Mouse (Mus musculus) intestine, postnatal 0 days (tissue): ENCODE results near the gene Sgip1. TPM values are rescaled to one million over a fixed set of nuclear protein-coding genes. Genes with fewer than 3 reads are reported as not detected.

ENCODE experiments used
- ATAC-seq: fragments of 200-750 bp; cut with Nextera tagmentation; 2 replicates; pipeline ENCODE4 v1.8.0; 2017; ENCODE audit warnings: mild to moderate bottlenecking, moderate TSS enrichment, moderate library complexity
- H3K27ac ChIP-seq: fragments of 300-500 bp; sonication (generic); 2 replicates; pipeline ENCODE4 v1.5.1; 2014; ENCODE audit warnings: mild to moderate bottlenecking, low read depth, low read length, moderate library complexity
- H3K27me3 ChIP-seq: fragments of 300-500 bp; sonication (generic); replicated peaks from 2 replicates; pipeline ENCODE4 v1.6.1; 2014; ENCODE audit warnings: low read length, mixed read lengths; ENCODE audit not compliant: control insufficient read depth, insufficient read depth
- H3K36me3 ChIP-seq: fragments of 300-500 bp; sonication (generic); 2 replicates; pipeline ENCODE4 v1.6.1; 2014; ENCODE audit warnings: mild to moderate bottlenecking, moderate library complexity; ENCODE audit not compliant: control insufficient read depth, insufficient read depth
- H3K4me1 ChIP-seq: fragments of 300-500 bp; sonication (generic); replicated peaks from 2 replicates; pipeline ENCODE4 v1.6.1; 2014; ENCODE audit warnings: antibody characterized with exemption, low read length, mixed read lengths; ENCODE audit not compliant: control insufficient read depth, insufficient read depth
- H3K4me2 ChIP-seq: fragments of 300-500 bp; sonication (generic); replicated peaks from 2 replicates; pipeline ENCODE4 v1.6.1; 2014; ENCODE audit warnings: low read depth, mild to moderate bottlenecking, moderate library complexity
- H3K4me3 ChIP-seq: fragments of 300-500 bp; sonication (generic); 2 replicates; pipeline ENCODE4 v1.5.1; 2014; ENCODE audit warnings: low read depth, low read length
- H3K9ac ChIP-seq: fragments of 300-500 bp; sonication (generic); 2 replicates; pipeline ENCODE4 v1.6.1; 2014; ENCODE audit warnings: mild to moderate bottlenecking, low read depth, low read length
- H3K9me3 ChIP-seq: fragments of 300-500 bp; sonication (generic); 2 replicates; pipeline ENCODE4 v1.6.1; 2016; ENCODE audit warnings: mixed run types; ENCODE audit not compliant: control insufficient read depth
- CTCF ChIP-seq: sonication (generic); IDR thresholded peaks from 2 replicates; pipeline ENCODE4 v1.5.1; 2016; ENCODE audit warnings: low read depth, mild to moderate bottlenecking, control low read depth, antibody characterized with exemption, moderate library complexity
- WGBS: fragments of 180-500 bp; shearing (Covaris S2); extraction: QIAGEN DNeasy Blood & Tissue Kit; methylation state at CpG from one replicate; pipeline ENCODE4 v1.1.7; 2014; 5-methylcytosine and 5-hydroxymethylcytosine counted together
- polyA plus RNA-seq: library from polyadenylated mRNA; unstranded; fragments of >200 nt; fragmentation: Nextera tagmentation; extraction: Ambion mirVana; gene quantifications from 2 replicates; pipeline ENCODE4 v1.2.1, GENCODE M21; 2015

The Sgip1 gene
- polyA plus RNA-seq, 1 experiment from 2014 or later: 6.1 TPM

- H3K36me3 ChIP-seq: no peaks in the 10 kb centered on the region
- H3K27ac ChIP-seq: no peak overlapping the region
Observed at GRCm38 (mm10) chr4:102760042-102760821, 19.1 kb downstream of the Sgip1 start.

GRCm38 (mm10) chr4:102762075-102762474, 21.0 kb downstream of the Sgip1 start:
- WGBS: 76% methylated on average over 7 of the region's 7 CpGs
- H3K27me3 ChIP-seq: peaks cover 14% of the 10 kb centered on the region; the same call in 1 of the 2 replicates
- no peak overlapping the region for H3K27ac ChIP-seq
- H3K4me2 ChIP-seq: no peak overlapping the region
- no peaks in the 10 kb centered on the region for H3K36me3 ChIP-seq
- H3K9ac ChIP-seq: no peak overlapping the region
- 0 out of 2 replicates have a peak, but pooled peaks cover 3% of the 10 kb centered on the region for H3K4me1 ChIP-seq
- no peak overlapping the region for H3K4me3 ChIP-seq
- H3K9me3 ChIP-seq: no peaks in the 10 kb centered on the region
- TF ChIP-seq CTCF: no peak
- ATAC-seq: no peak

More at GRCm38 (mm10) chr4:102760042-102760821, 19.1 kb downstream of the Sgip1 start:
- 4% methylated on average over 25 of the region's 25 CpGs for WGBS
- H3K27me3 ChIP-seq: peaks cover 14% of the 10 kb centered on the region; the same call in 1 of the 2 replicates
- H3K9ac ChIP-seq: no peak overlapping the region
- H3K4me2 ChIP-seq: peak overlapping the region; percentile 86
- H3K4me1 ChIP-seq: 0 out of 2 replicates have a peak, but pooled peaks cover 3% of the 10 kb centered on the region
- peak overlapping the region; percentile 42 for H3K4me3 ChIP-seq
- TF ChIP-seq CTCF: no peak
- ATAC-seq: peak; percentile 56
- no peaks in the 10 kb centered on the region for H3K9me3 ChIP-seq

- TF ChIP-seq CTCF: no peak
- Histone ChIP-seq H3K4me2 (no peak overlapping the region), H3K27me3 (no peaks in the 10 kb centered on the region), H3K36me3 (no peaks in the 10 kb centered on the region), H3K27ac (no peak overlapping the region), H3K4me1 (no peaks in the 10 kb centered on the region), H3K4me3 (no peak overlapping the region), H3K9ac (no peak overlapping the region), H3K9me3 (no peaks in the 10 kb centered on the region)
- WGBS: 71% methylated on average over 1 of the region's 1 CpGs
- ATAC-seq: no peak
Observed at GRCm38 (mm10) chr4:102769070-102769469, 28.0 kb downstream of the Sgip1 start.

GRCm38 (mm10) chr4:102769936-102770335, 28.8 kb downstream of the Sgip1 start:
- H3K36me3 ChIP-seq: no peaks in the 10 kb centered on the region
- no peaks in the 10 kb centered on the region for H3K4me1 ChIP-seq
- H3K4me2 ChIP-seq: no peak overlapping the region
- H3K27ac ChIP-seq: no peak overlapping the region
- TF ChIP-seq CTCF: no peak
- no peak overlapping the region for H3K4me3 ChIP-seq
- H3K9ac ChIP-seq: no peak overlapping the region
- no peaks in the 10 kb centered on the region for H3K27me3 ChIP-seq
- ATAC-seq: no peak
- WGBS: 75% methylated on average over 6 of the region's 6 CpGs
- H3K9me3 ChIP-seq: no peaks in the 10 kb centered on the region

- 88% methylated on average over 5 of the region's 5 CpGs for WGBS
Observed at GRCm38 (mm10) chr4:102771598-102772357, 30.7 kb downstream of the Sgip1 start.

GRCm38 (mm10) chr4:102773225-102773624, 32.1 kb downstream of the Sgip1 start:
- TF ChIP-seq CTCF: peak; percentile 12; the same call in 1 of the 2 replicates
- Histone ChIP-seq H3K27ac (no peak overlapping the region), H3K36me3 (no peaks in the 10 kb centered on the region), H3K4me2 (no peak overlapping the region), H3K4me3 (no peak overlapping the region), H3K27me3 (no peaks in the 10 kb centered on the region), H3K4me1 (no peaks in the 10 kb centered on the region), H3K9me3 (no peaks in the 10 kb centered on the region), H3K9ac (no peak overlapping the region)
- WGBS: 91% methylated on average over 3 of the region's 3 CpGs
- ATAC-seq: no peak

More at GRCm38 (mm10) chr4:102771598-102772357, 30.7 kb downstream of the Sgip1 start:
- Histone ChIP-seq H3K27ac (no peak overlapping the region), H3K36me3 (no peaks in the 10 kb centered on the region), H3K27me3 (no peaks in the 10 kb centered on the region), H3K4me2 (no peak overlapping the region), H3K4me1 (no peaks in the 10 kb centered on the region), H3K4me3 (no peak overlapping the region), H3K9me3 (no peaks in the 10 kb centered on the region), H3K9ac (no peak overlapping the region)
- no peak for ATAC-seq
- TF ChIP-seq CTCF: no peak
